Mouse (Mus musculus) neural tube, embryonic 14.5 days (tissue): ENCODE data around the gene Zeb2. TPM values are rescaled to one million over a fixed set of nuclear protein-coding genes. Genes with fewer than 3 reads are reported as not detected.
A peak's percentile ranks its signal among the peaks of the same experiment; 100 is the strongest.

Experiments
- ATAC-seq: fragments of 200-750 bp; cut with Nextera tagmentation; 2 replicates; pipeline ENCODE4 v1.8.0; 2017; ENCODE audit warnings: low read depth, mild to moderate bottlenecking, moderate TSS enrichment, moderate library complexity
- H3K27ac ChIP-seq: fragments of 300-500 bp; sonication (generic); 2 replicates; pipeline ENCODE4 v1.5.1; 2014; ENCODE audit warnings: low read depth, mild to moderate bottlenecking, control low read depth, low read length, moderate library complexity, mixed read lengths
- H3K27me3 ChIP-seq: fragments of 300-500 bp; sonication (generic); 2 replicates; pipeline ENCODE4 v1.6.1; 2014; ENCODE audit warnings: low read length; ENCODE audit not compliant: control insufficient read depth, insufficient read depth
- H3K36me3 ChIP-seq: fragments of 300-500 bp; sonication (generic); 2 replicates; pipeline ENCODE4 v1.6.1; 2014; ENCODE audit warnings: low read length, mixed read lengths; ENCODE audit not compliant: control insufficient read depth, insufficient read depth
- H3K4me1 ChIP-seq: fragments of 300-500 bp; sonication (generic); 2 replicates; pipeline ENCODE4 v1.6.1; 2014; ENCODE audit warnings: low read length; ENCODE audit not compliant: control insufficient read depth, insufficient read depth
- H3K4me2 ChIP-seq: fragments of 300-500 bp; sonication (generic); 2 replicates; pipeline ENCODE4 v1.6.1; 2014; ENCODE audit warnings: mild to moderate bottlenecking, low read depth, low read length, control low read depth
- H3K4me3 ChIP-seq: fragments of 300-500 bp; sonication (generic); 2 replicates; pipeline ENCODE4 v1.5.1; 2014; ENCODE audit warnings: low read depth, low read length, control low read depth, mixed read lengths
- H3K9ac ChIP-seq: fragments of 300-500 bp; sonication (generic); replicated peaks from 2 replicates; pipeline ENCODE4 v1.6.1; 2014; ENCODE audit warnings: low read depth, mild to moderate bottlenecking, control low read depth, low read length, mixed read lengths
- H3K9me3 ChIP-seq: fragments of 300-500 bp; sonication (generic); 2 replicates; pipeline ENCODE4 v1.6.1; 2016; ENCODE audit warnings: low read length; ENCODE audit not compliant: control insufficient read depth
- WGBS: fragments of 180-500 bp; shearing (Covaris S2); extraction: QIAGEN DNeasy Blood & Tissue Kit; methylation state at CpG from one replicate; pipeline ENCODE4 v1.1.7; 2014; 5-methylcytosine and 5-hydroxymethylcytosine counted together
- polyA plus RNA-seq: library from polyadenylated mRNA; unstranded; fragments of >200 nt; fragmentation: Nextera tagmentation; extraction: Ambion mirVana; gene quantifications from 2 replicates; pipeline ENCODE4 v1.2.1, GENCODE M21; 2014

Gene Zeb2
- polyA plus RNA-seq, 1 experiment from 2014 or later: 53.8 TPM

DNA sequence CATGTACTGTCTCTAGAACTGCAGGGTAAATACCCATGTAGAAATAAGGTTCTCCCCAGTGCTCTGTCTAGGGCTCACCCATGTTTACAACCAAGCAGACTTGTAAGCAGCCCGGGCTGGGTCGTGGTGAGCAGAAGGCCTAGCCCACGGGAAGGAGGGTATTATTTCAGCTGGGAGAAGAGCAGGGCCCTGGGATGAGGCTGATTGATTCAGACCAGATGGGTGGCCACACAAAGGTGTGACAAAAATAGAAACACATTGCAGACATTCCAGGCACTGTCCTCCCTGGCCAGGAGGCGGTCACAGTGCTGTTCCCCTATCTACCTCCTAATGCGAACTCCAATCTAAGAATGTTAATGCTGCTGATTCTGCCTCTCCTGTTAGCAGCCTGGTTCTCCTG lies 50.1 kb downstream of the Zeb2 start:
- no peak overlapping the region for H3K4me3 ChIP-seq
- H3K9me3 ChIP-seq: no peaks in the 10 kb centered on the region
- no peak for ATAC-seq
- 33% methylated on average over 5 of the region's 5 CpGs for WGBS
- no peak overlapping the region for H3K4me2 ChIP-seq
- no peak overlapping the region for H3K27ac ChIP-seq
- no peaks in the 10 kb centered on the region for H3K27me3 ChIP-seq
- H3K4me1 ChIP-seq: peaks cover 11% of the 10 kb centered on the region
- no peaks in the 10 kb centered on the region for H3K36me3 ChIP-seq
- H3K9ac ChIP-seq: no peak overlapping the region

DNA sequence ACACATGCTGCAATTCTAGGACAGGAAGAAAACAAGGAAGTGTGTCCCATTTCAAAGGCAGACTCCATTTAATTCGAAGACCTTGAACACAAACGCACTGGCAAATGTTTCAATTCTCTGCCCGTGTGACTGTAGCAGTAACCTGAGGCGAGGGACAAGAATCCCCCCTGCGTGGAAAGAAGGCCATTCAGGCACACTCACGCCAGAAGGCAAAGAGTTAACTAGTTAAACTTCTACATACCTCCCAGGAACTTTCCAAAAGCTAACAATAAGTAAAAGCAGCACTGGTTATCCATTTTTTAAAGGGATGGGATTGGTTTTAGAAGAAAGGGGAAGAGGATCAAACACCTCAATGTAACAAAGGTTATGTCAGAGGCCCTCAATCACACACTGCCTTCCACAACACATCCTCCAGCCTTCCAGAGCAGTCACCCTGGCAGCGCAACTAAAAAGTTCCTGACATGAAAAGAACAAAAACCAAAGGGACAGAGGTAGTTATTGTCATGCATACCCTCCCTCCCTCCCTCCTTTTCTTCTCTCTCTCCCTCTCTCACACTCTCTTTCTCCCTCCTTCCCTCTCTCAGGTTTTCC lies 53.8 kb downstream of the Zeb2 start:
- no peaks in the 10 kb centered on the region for H3K27me3 ChIP-seq
- peak overlapping the region; percentile 23; the same call in 1 of the 2 replicates for H3K27ac ChIP-seq
- no peak overlapping the region for H3K9ac ChIP-seq
- WGBS: 9% methylated on average over 7 of the region's 7 CpGs
- 0 out of 2 replicates have a peak, but pooled peaks have one; percentile 5 for ATAC-seq
- H3K9me3 ChIP-seq: no peaks in the 10 kb centered on the region
- no peak overlapping the region for H3K4me3 ChIP-seq
- peaks cover 19% of the 10 kb centered on the region for H3K4me1 ChIP-seq
- no peak overlapping the region for H3K4me2 ChIP-seq
- no peaks in the 10 kb centered on the region for H3K36me3 ChIP-seq

DNA sequence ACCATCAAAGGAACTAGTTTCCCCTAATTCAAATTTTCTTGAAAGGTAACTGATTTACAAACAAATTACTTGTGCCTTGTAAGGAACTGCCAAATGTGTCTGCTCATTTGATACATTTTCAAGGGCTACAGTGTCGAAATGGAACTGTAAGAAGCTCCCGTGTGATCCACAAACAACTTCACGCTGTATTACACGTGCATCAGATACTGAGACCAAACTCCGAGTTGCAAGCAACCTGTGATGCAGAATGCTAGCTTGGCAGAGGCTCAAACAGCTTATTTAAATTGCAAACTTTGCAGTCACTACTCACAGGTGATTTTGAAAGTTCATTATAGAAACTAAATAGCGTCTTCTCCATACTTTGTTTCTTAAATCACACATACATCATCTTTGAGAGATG lies 55.1 kb downstream of the Zeb2 start:
- 57% methylated on average over 6 of the region's 6 CpGs for WGBS
- Histone ChIP-seq H3K27me3 (no peaks in the 10 kb centered on the region), H3K4me1 (peaks cover 19% of the 10 kb centered on the region), H3K4me3 (no peak overlapping the region), H3K9me3 (no peaks in the 10 kb centered on the region), H3K9ac (no peak overlapping the region), H3K27ac (no peak overlapping the region), H3K4me2 (no peak overlapping the region), H3K36me3 (no peaks in the 10 kb centered on the region)
- no peak for ATAC-seq

DNA sequence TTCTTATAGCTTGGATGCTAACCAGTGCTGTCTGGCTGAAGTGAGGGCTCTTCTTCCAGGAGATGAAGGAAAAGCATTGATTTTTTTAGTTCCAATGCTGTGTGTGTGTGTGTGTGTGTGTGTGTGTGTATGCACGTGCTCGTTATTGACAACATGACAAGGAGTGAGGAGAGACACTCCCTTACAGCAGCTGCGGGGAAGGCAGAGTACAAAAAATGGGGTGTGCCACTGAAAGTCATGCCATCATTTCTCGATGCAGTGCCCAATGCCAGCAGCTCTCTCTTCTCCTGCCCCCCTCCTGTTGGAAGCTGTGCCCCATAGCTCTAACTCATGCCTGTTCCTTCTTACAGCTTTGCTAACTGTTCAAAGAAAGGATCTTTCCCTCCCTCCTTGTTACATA lies 56.4 kb downstream of the Zeb2 start:
- no peaks in the 10 kb centered on the region for H3K9me3 ChIP-seq
- no peak overlapping the region for H3K27ac ChIP-seq
- no peaks in the 10 kb centered on the region for H3K27me3 ChIP-seq
- ATAC-seq: 0 out of 2 replicates have a peak, but pooled peaks have one; percentile 5
- WGBS: 76% methylated on average over 4 of the region's 4 CpGs
- H3K36me3 ChIP-seq: no peaks in the 10 kb centered on the region
- no peak overlapping the region for H3K4me2 ChIP-seq
- H3K9ac ChIP-seq: no peak overlapping the region
- peaks cover 19% of the 10 kb centered on the region for H3K4me1 ChIP-seq
- no peak overlapping the region for H3K4me3 ChIP-seq

DNA sequence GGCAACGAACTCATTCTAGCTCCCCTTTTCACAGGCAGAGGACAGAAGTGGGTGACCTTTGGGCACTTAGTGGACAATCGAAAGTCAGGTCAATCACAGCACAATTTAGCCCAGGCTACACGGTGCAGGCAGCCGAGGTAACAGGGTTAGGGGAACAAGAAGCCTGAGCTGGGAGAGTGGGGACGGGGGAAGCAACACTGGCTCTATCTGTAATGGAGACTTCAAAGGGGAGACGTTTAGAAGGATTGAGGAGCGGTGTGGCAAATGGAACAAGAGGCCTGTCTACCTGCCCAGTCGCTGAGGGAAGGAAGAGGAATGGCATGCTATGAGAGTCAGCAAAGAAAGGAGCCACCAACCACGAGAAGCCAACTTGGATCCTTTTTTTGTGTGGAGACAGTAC lies 57.0 kb downstream of the Zeb2 start:
- Histone ChIP-seq H3K36me3 (no peaks in the 10 kb centered on the region), H3K4me2 (no peak overlapping the region), H3K4me1 (peaks cover 21% of the 10 kb centered on the region), H3K9ac (no peak overlapping the region), H3K4me3 (no peak overlapping the region), H3K27me3 (no peaks in the 10 kb centered on the region), H3K9me3 (no peaks in the 10 kb centered on the region), H3K27ac (no peak overlapping the region)
- 74% methylated on average over 9 of the region's 9 CpGs for WGBS
- ATAC-seq: no peak

DNA sequence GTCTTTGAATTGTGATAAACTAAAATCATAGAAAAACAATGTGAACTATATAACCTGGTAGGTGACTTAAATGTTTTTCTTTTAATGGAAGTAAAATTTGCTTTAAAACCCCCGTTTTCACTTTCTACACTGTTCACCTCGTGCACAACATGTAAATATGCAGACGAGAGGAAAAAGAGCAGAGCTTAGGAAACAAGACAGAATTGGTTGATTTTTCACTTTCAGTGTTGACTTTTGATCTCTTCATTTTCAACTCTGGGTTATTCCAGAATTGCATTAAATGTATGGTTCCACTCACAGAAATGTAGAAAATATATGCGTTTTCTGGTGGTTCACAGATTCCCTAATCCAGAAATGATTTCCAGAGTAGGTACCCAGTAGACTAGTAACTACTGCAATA lies 57.6 kb downstream of the Zeb2 start:
- Histone ChIP-seq H3K4me1 (peaks cover 25% of the 10 kb centered on the region), H3K27ac (no peak overlapping the region), H3K27me3 (no peaks in the 10 kb centered on the region), H3K4me3 (no peak overlapping the region), H3K9ac (no peak overlapping the region), H3K36me3 (no peaks in the 10 kb centered on the region), H3K4me2 (no peak overlapping the region), H3K9me3 (no peaks in the 10 kb centered on the region)
- WGBS: 87% methylated on average over 4 of the region's 4 CpGs
- ATAC-seq: no peak

DNA sequence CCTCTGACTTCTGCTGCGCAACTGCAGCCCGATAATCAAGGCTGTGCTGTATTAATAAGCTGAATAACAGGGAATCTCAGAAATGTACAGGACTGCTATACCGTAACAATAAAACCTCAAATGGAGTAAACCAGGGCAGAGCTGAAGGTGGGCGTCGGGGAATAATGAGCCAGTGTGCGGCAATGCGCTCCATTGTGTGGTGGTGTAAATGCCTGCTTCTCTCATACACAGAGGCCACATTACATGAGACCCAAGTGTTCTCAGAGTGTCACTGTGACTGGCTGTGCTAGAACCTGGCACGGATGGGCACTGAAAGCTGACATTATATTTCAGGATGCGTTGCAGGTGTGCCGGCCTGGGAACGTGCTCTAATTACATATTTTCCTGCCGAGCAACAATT lies 58.2 kb downstream of the Zeb2 start:
- no peak overlapping the region for H3K27ac ChIP-seq
- no peaks in the 10 kb centered on the region for H3K9me3 ChIP-seq
- peaks cover 30% of the 10 kb centered on the region for H3K4me1 ChIP-seq
- H3K27me3 ChIP-seq: no peaks in the 10 kb centered on the region
- no peak overlapping the region for H3K4me2 ChIP-seq
- H3K36me3 ChIP-seq: no peaks in the 10 kb centered on the region
- 60% methylated on average over 12 of the region's 12 CpGs for WGBS
- no peak overlapping the region for H3K4me3 ChIP-seq
- no peak overlapping the region for H3K9ac ChIP-seq
- no peak for ATAC-seq

DNA sequence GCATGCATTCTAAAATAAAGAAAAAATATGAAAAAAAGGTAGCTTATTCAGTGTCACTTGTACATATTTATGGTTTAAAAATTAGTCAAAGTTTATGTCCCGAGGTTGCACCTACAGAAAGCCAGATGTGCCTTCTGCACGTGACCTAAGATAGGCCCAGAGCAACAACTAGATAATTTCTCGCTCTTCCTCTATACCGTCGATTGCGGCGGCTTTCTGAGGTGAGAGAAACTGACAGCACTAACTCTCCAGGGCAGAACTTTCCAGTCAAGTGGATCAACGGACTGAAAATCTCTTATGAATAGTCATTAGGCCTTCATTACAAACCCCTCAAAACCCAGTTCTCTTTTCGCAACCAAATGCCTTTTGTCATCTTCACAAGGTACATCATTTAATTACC lies 59.0 kb downstream of the Zeb2 start:
- ATAC-seq: no peak
- peaks cover 26% of the 10 kb centered on the region for H3K4me1 ChIP-seq

DNA sequence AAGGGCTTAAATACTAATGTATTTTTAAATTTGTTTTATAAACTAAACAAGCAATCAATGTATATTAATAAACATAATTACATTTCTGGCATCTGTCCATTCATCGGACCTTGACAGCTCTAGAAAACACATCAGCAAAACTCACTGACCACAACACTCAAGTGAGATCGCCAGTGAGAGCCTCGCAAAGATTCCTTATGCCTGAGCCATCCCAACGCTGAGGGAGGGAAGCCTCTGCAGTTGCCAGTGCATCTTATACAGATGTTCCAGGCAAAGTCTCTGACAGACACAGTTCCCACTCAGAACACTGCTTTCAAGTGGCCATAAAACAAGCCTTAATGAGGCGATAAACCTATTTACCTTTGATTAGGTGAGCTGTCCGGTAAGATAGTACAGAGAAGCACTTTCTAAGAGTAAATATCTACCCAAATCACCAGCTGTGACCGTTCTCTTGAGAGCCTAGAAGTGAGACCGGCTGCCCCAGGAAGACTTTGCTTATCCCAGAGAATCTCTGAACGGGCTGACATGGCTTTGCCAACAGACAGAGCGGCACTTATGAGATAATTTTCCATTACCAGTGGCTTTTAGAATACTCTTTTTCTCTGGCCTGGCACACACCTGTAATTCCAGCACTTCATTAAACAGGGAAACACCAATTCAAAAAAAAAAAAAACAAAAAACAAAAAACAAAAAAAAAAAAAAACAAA lies 60.2 kb downstream of the Zeb2 start:
- Histone ChIP-seq H3K9ac (no peak overlapping the region), H3K27ac (no peak overlapping the region), H3K36me3 (no peaks in the 10 kb centered on the region), H3K4me3 (no peak overlapping the region), H3K27me3 (no peaks in the 10 kb centered on the region), H3K4me2 (no peak overlapping the region), H3K9me3 (no peaks in the 10 kb centered on the region), H3K4me1 (peaks cover 19% of the 10 kb centered on the region)
- WGBS: 44% methylated on average over 10 of the region's 10 CpGs
- ATAC-seq: no peak

More for the DNA sequence above, 59.0 kb downstream of the Zeb2 start:
- H3K27me3 ChIP-seq: no peaks in the 10 kb centered on the region
- no peak overlapping the region for H3K4me3 ChIP-seq
- H3K27ac ChIP-seq: no peak overlapping the region
- 73% methylated on average over 9 of the region's 9 CpGs for WGBS
- no peak overlapping the region for H3K4me2 ChIP-seq
- no peaks in the 10 kb centered on the region for H3K9me3 ChIP-seq
- no peak overlapping the region for H3K9ac ChIP-seq
- no peaks in the 10 kb centered on the region for H3K36me3 ChIP-seq
